Mouse (Mus musculus) spleen, postnatal 10 days (tissue): ENCODE measurements around the gene Adamts15.

Source experiments
- DNase-seq, 2 experiments: peaks; one replicate each; pipeline ENCODE4 v3.0.0; 2021 to 2022; ENCODE audit warnings: low spot score in 2 of 2

Adamts15 gene

DNA sequence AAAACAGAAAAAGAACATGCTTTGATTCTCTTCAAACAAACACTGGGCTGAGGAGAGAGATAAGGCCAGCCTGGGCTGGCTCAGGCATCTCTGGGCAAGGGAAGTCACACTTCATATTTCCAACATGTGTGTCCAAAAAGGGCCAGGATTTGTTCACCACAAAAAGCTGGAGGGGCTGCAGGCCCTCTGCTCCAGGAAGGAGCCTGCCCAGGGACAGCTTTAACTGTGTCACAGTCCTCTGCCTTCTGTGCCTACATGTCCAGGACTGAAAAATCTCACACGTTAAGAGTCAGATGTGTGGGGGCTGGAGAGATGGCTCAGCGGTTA is 42.3 kb downstream of the Adamts15 start:
- no peak for DNase-seq

DNA sequence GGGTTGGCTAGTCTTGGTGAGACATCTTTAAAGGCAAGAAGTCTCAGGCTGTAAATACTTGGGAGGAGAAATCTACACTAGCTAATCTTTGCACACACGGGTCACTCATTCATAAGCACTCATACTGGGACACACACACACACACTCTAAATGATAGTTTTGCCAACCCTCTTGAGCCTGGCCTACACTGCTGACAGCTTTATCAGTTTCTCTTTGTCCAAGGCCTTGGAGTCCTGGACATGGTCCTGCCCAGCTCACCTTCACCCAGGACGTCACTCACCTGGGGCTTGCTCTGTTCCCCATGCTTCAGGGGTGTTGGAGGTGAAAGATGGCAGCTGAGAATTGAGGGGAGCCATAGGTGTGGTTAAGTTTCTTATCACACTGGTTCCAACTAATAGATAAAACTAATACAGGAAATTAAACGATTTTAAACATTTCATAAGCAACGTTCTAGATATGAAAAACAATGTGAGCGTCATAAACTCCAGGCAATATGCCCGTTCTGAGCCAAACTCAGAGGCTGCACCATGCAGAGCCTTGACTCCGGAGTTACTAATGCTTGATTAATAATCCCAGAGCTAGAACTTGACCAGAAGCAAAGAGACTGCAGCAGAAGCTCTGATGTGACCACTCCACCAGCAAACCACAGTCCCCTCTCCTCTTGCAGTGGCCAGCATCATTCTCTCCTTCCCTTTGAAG is 42.9 kb downstream of the Adamts15 start:
- DNase-seq: no peak

DNA sequence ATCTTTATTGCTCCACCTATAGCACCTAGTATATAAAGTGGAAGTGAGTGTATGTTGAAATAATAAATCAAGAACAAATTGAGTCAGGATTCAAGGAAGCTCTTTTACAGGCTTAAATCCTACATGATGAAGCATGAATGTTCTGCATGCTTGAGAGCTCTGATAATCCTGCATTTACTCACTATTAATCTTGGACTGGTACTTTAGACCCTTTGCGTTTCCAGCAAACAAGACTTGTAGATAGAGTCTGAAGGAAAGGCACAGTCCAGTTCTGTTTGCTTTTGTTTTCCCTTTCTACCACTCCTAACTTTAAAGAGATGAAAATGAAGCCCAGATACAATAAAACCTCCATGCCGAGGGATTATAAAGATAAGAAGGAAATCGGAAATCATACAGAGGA is 45.7 kb downstream of the Adamts15 start:
- no peak for DNase-seq

DNA sequence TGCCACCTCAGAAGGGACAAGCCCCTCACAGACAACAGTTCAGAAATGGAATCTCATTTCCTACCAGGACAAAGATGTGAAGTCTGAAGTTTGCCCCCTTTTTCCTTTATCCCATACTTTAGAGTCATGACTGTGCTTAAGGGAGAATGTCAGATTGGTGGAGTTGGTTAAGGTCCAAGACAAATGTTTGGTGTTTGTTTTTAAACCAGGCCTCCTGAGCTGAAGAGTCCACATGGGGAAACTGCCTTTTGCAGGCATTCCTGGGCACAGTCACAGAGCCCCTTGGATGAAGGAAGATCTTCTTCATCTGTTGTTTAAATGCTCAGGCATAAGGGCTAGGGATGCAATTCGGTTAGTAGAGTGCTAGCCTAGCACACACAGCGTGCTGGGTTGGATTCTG is 66.4 kb downstream of the Adamts15 start:
- DNase-seq: no peak

DNA sequence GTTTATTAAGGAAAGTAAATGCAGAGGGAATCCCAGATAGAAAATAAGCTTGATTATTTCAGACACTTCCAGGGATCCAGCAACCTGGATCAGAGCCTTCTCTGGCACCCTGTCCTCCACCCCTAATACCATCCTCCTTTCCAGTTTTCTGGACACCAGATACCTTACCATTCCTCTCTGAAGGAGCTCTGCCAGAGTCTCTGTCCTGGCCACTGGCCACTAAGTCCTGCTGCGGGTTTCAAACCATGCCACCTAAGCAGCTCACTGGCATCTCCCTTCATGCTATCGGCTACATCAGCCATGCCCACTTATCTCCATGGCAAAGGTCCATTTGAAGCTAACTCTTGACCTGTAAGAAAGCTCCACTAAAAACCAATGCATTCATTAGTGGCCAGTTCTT is 70.4 kb downstream of the Adamts15 start:
- no peak for DNase-seq

DNA sequence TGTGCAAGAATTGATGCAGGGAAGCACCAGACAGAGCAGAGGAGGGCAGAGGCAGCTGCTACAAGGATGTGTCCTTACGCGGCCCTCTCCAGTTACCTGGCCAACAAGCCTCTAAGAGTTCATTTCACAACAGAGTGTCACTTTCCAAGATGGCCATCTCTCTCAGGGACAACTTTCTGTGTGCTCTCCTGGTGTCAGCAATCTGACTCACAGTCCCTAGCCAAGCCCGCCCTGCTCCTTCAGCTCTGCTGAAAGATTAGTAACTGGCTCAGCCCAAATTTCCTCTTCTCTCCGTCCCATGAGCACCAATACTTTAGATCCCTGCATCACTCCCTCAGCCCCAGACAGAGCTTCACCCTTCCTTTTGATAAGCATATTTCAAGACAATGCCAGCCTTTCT is 72.3 kb downstream of the Adamts15 start:
- DNase-seq: no peak

DNA sequence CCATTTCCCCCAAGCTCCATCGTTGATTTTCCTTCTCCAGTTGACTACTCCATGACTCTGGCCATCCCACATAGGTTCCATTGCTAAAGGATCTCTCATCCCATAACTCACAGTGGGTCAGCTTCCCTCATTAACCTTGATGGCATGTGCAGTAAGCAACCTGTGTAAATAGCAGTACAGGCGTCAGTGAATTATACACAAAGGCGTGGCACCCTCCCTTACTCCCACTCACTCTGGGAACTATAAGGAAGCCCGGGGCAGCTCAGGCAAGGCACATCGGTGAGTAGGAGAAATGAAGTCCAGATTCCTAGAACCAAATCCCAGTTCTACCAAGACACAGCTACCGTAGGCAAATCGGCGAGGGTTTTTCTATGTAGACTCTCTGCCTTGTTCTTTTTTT is 72.8 kb downstream of the Adamts15 start:
- DNase-seq: no peak
